Mouse (Mus musculus): ENCODE measurements at regions not wholly inside any gene's neighbourhood (a gene's known extent, or its start where the extent isn't known, plus 50 kb on each side); places are given as distances from the start of the nearest gene placed in this dataset.

- ATAC-seq (ENCODE audit: low FRiP score) (no peak), DNase-seq (ENCODE audit: low spot score) (no peak)
- Histone ChIP-seq H3K36me3 (ENCODE audit: control insufficient read depth, insufficient read depth, low read length) (no peaks in the 10 kb centered on the region), H3K4me1 (replicated peaks; ENCODE audit: control insufficient read depth, insufficient read depth, low read length) (no peaks in the 10 kb centered on the region), H3K9ac (ENCODE audit: low read depth, low read length) (no peak overlapping the region), H3K9me3 (ENCODE audit: control insufficient read depth, low read length) (no peaks in the 10 kb centered on the region), H3K4me3 (ENCODE audit: low read depth, low read length) (no peak overlapping the region), H3K27ac (ENCODE audit: low read depth, low read length) (no peak overlapping the region), H3K4me2 (replicated peaks; ENCODE audit: low read depth, low read length) (no peak overlapping the region), H3K27me3 (ENCODE audit: control insufficient read depth, insufficient read depth, low read length) (no peaks in the 10 kb centered on the region)
- WGBS: 91% methylated on average over 3 of the region's 3 CpGs
These were observed 336.9 kb downstream of the Nsun3 start for GRCm38 (mm10) chr16:62449735-62450134.

- DNase-seq (ENCODE audit: low spot score): no peak
- 80% methylated on average over 3 of the region's 3 CpGs for WGBS
- ATAC-seq (ENCODE audit: low FRiP score): no peak
- Histone ChIP-seq H3K9ac (ENCODE audit: low read depth, low read length) (no peak overlapping the region), H3K4me2 (replicated peaks; ENCODE audit: low read depth, low read length) (no peak overlapping the region), H3K27ac (ENCODE audit: low read depth, low read length) (no peak overlapping the region), H3K4me3 (ENCODE audit: low read depth, low read length) (no peak overlapping the region), H3K36me3 (ENCODE audit: control insufficient read depth, insufficient read depth, low read length) (no peaks in the 10 kb centered on the region), H3K9me3 (ENCODE audit: control insufficient read depth, low read length) (no peaks in the 10 kb centered on the region), H3K4me1 (replicated peaks; ENCODE audit: control insufficient read depth, insufficient read depth, low read length) (no peaks in the 10 kb centered on the region), H3K27me3 (ENCODE audit: control insufficient read depth, insufficient read depth, low read length) (no peaks in the 10 kb centered on the region)
These were observed 339.2 kb downstream of the Nsun3 start for GRCm38 (mm10) chr16:62447380-62447779.

- 84% methylated on average over 4 of the region's 4 CpGs for WGBS
- no peak overlapping the region for H3K4me2 ChIP-seq (replicated peaks; ENCODE audit: low read depth, low read length)
- no peak overlapping the region for H3K27ac ChIP-seq (ENCODE audit: low read depth, low read length)
- H3K4me1 ChIP-seq (replicated peaks; ENCODE audit: control insufficient read depth, insufficient read depth, low read length): no peaks in the 10 kb centered on the region
- no peak overlapping the region for H3K9ac ChIP-seq (ENCODE audit: low read depth, low read length)
- DNase-seq (ENCODE audit: low spot score) (no peak), ATAC-seq (ENCODE audit: low FRiP score) (no peak)
- H3K36me3 ChIP-seq (ENCODE audit: control insufficient read depth, insufficient read depth, low read length): no peaks in the 10 kb centered on the region
- no peaks in the 10 kb centered on the region for H3K9me3 ChIP-seq (ENCODE audit: control insufficient read depth, low read length)
- H3K4me3 ChIP-seq (ENCODE audit: low read depth, low read length): no peak overlapping the region
- H3K27me3 ChIP-seq (ENCODE audit: control insufficient read depth, insufficient read depth, low read length): no peaks in the 10 kb centered on the region
These were observed 345.4 kb downstream of the Nsun3 start for GRCm38 (mm10) chr16:62441197-62441596.

- no peak overlapping the region for H3K27ac ChIP-seq (ENCODE audit: low read depth, low read length)
- no peak overlapping the region for H3K4me2 ChIP-seq (replicated peaks; ENCODE audit: low read depth, low read length)
- no peaks in the 10 kb centered on the region for H3K36me3 ChIP-seq (ENCODE audit: control insufficient read depth, insufficient read depth, low read length)
- no peaks in the 10 kb centered on the region for H3K27me3 ChIP-seq (ENCODE audit: control insufficient read depth, insufficient read depth, low read length)
- no peak overlapping the region for H3K9ac ChIP-seq (ENCODE audit: low read depth, low read length)
- no peak for ATAC-seq (ENCODE audit: low FRiP score)
- no peaks in the 10 kb centered on the region for H3K9me3 ChIP-seq (ENCODE audit: control insufficient read depth, low read length)
- DNase-seq (ENCODE audit: low spot score): no peak
- 81% methylated on average over 2 of the region's 2 CpGs for WGBS
- H3K4me1 ChIP-seq (replicated peaks; ENCODE audit: control insufficient read depth, insufficient read depth, low read length): no peaks in the 10 kb centered on the region
- no peak overlapping the region for H3K4me3 ChIP-seq (ENCODE audit: low read depth, low read length)
These were observed 353.5 kb downstream of the Nsun3 start for GRCm38 (mm10) chr16:62433125-62433524.

- H3K9ac ChIP-seq (ENCODE audit: low read depth, low read length): no peak overlapping the region
- no peak overlapping the region for H3K4me2 ChIP-seq (replicated peaks; ENCODE audit: low read depth, low read length)
- H3K27ac ChIP-seq (ENCODE audit: low read depth, low read length): no peak overlapping the region
- no peaks in the 10 kb centered on the region for H3K4me1 ChIP-seq (replicated peaks; ENCODE audit: control insufficient read depth, insufficient read depth, low read length)
- WGBS: 36% methylated on average over 1 of the region's 1 CpGs
- H3K9me3 ChIP-seq (ENCODE audit: control insufficient read depth, low read length): no peaks in the 10 kb centered on the region
- H3K27me3 ChIP-seq (ENCODE audit: control insufficient read depth, insufficient read depth, low read length): no peaks in the 10 kb centered on the region
- H3K4me3 ChIP-seq (ENCODE audit: low read depth, low read length): no peak overlapping the region
- DNase-seq (ENCODE audit: low spot score): peak; percentile 59
- H3K36me3 ChIP-seq (ENCODE audit: control insufficient read depth, insufficient read depth, low read length): no peaks in the 10 kb centered on the region
- ATAC-seq (ENCODE audit: low FRiP score): peak; percentile 81
These were observed 372.1 kb downstream of the Nsun3 start for GRCm38 (mm10) chr16:62414485-62414884.

- H3K4me2 ChIP-seq (replicated peaks; ENCODE audit: low read depth, low read length): no peak overlapping the region
- no peaks in the 10 kb centered on the region for H3K9me3 ChIP-seq (ENCODE audit: control insufficient read depth, low read length)
- no peaks in the 10 kb centered on the region for H3K27me3 ChIP-seq (ENCODE audit: control insufficient read depth, insufficient read depth, low read length)
- no peaks in the 10 kb centered on the region for H3K4me1 ChIP-seq (replicated peaks; ENCODE audit: control insufficient read depth, insufficient read depth, low read length)
- ATAC-seq (ENCODE audit: low FRiP score): no peak
- no peaks in the 10 kb centered on the region for H3K36me3 ChIP-seq (ENCODE audit: control insufficient read depth, insufficient read depth, low read length)
- DNase-seq (ENCODE audit: low spot score): no peak
- H3K27ac ChIP-seq (ENCODE audit: low read depth, low read length): no peak overlapping the region
- no peak overlapping the region for H3K4me3 ChIP-seq (ENCODE audit: low read depth, low read length)
- WGBS: 71% methylated on average over 3 of the region's 3 CpGs
- H3K9ac ChIP-seq (ENCODE audit: low read depth, low read length): no peak overlapping the region
These were observed 379.0 kb downstream of the Nsun3 start for GRCm38 (mm10) chr16:62407526-62408165.

- DNase-seq (ENCODE audit: low spot score) (no peak), ATAC-seq (ENCODE audit: low FRiP score) (no peak)
- Histone ChIP-seq H3K27ac (ENCODE audit: low read depth, low read length) (no peak overlapping the region), H3K4me2 (replicated peaks; ENCODE audit: low read depth, low read length) (no peak overlapping the region), H3K27me3 (ENCODE audit: control insufficient read depth, insufficient read depth, low read length) (no peaks in the 10 kb centered on the region), H3K4me1 (replicated peaks; ENCODE audit: control insufficient read depth, insufficient read depth, low read length) (no peaks in the 10 kb centered on the region), H3K36me3 (ENCODE audit: control insufficient read depth, insufficient read depth, low read length) (no peaks in the 10 kb centered on the region), H3K9me3 (ENCODE audit: control insufficient read depth, low read length) (no peaks in the 10 kb centered on the region), H3K9ac (ENCODE audit: low read depth, low read length) (no peak overlapping the region), H3K4me3 (ENCODE audit: low read depth, low read length) (no peak overlapping the region)
- WGBS: 80% methylated on average over 2 of the region's 2 CpGs
These were observed 380.2 kb downstream of the Nsun3 start for GRCm38 (mm10) chr16:62406458-62406857.

- no peaks in the 10 kb centered on the region for H3K36me3 ChIP-seq (ENCODE audit: control insufficient read depth, insufficient read depth, low read length)
These were observed 429.3 kb downstream of the Nsun3 start for GRCm38 (mm10) chr16:62357279-62357678.

GRCm38 (mm10) chr16:62356349-62356748, 430.3 kb downstream of the Nsun3 start:
- Histone ChIP-seq H3K4me2 (replicated peaks; ENCODE audit: low read depth, low read length) (no peak overlapping the region), H3K9ac (ENCODE audit: low read depth, low read length) (no peak overlapping the region), H3K4me1 (replicated peaks; ENCODE audit: control insufficient read depth, insufficient read depth, low read length) (no peaks in the 10 kb centered on the region), H3K36me3 (ENCODE audit: control insufficient read depth, insufficient read depth, low read length) (no peaks in the 10 kb centered on the region), H3K27ac (ENCODE audit: low read depth, low read length) (no peak overlapping the region), H3K4me3 (ENCODE audit: low read depth, low read length) (no peak overlapping the region), H3K27me3 (ENCODE audit: control insufficient read depth, insufficient read depth, low read length) (no peaks in the 10 kb centered on the region), H3K9me3 (ENCODE audit: control insufficient read depth, low read length) (no peaks in the 10 kb centered on the region)
- ATAC-seq (ENCODE audit: low FRiP score) (peak; percentile 43; the same call in 1 of the 2 replicates), DNase-seq (ENCODE audit: low spot score) (no peak)
- WGBS: 79% methylated on average over 3 of the region's 3 CpGs

More at GRCm38 (mm10) chr16:62357279-62357678, 429.3 kb downstream of the Nsun3 start:
- DNase-seq (ENCODE audit: low spot score): peak; percentile 4
- no peaks in the 10 kb centered on the region for H3K27me3 ChIP-seq (ENCODE audit: control insufficient read depth, insufficient read depth, low read length)
- no peak overlapping the region for H3K27ac ChIP-seq (ENCODE audit: low read depth, low read length)
- H3K9ac ChIP-seq (ENCODE audit: low read depth, low read length): no peak overlapping the region
- no peak overlapping the region for H3K4me3 ChIP-seq (ENCODE audit: low read depth, low read length)
- peak; percentile 53; the same call in 1 of the 2 replicates for ATAC-seq (ENCODE audit: low FRiP score)
- H3K4me2 ChIP-seq (replicated peaks; ENCODE audit: low read depth, low read length): no peak overlapping the region
- no peaks in the 10 kb centered on the region for H3K4me1 ChIP-seq (replicated peaks; ENCODE audit: control insufficient read depth, insufficient read depth, low read length)
- no peaks in the 10 kb centered on the region for H3K9me3 ChIP-seq (ENCODE audit: control insufficient read depth, low read length)

Measured in hindbrain, embryonic 11.5 days (tissue).